Mouse (Mus musculus) thymus, adult 2 months (tissue): ENCODE results near the gene Cers3. TPM values are rescaled to one million over a fixed set of nuclear protein-coding genes. Genes with fewer than 3 reads are reported as not detected.

Experiments used
- DNase-seq: peaks from one replicate; pipeline ENCODE4 v3.0.0; 2021
- H3K27ac ChIP-seq: fragments of 200-500 bp; 2 replicates; pipeline ENCODE4 v1.5.1; 2012; ENCODE audit warnings: low read length, control low read depth; ENCODE audit not compliant: control insufficient read depth, insufficient read depth
- H3K27me3 ChIP-seq: fragments of 200-500 bp; 2 replicates; pipeline ENCODE4 v1.6.1; 2012; ENCODE audit warnings: mild to moderate bottlenecking, low read length, moderate library complexity, mixed read lengths; ENCODE audit not compliant: control insufficient read depth, insufficient read depth
- H3K36me3 ChIP-seq: fragments of 200-500 bp; 2 replicates; pipeline ENCODE4 v1.6.1; 2012; ENCODE audit warnings: mild to moderate bottlenecking, low read length, moderate library complexity; ENCODE audit not compliant: control insufficient read depth, insufficient read depth
- H3K4me1 ChIP-seq: fragments of 200-500 bp; replicated peaks from 2 replicates; pipeline ENCODE4 v1.6.1; 2012; ENCODE audit warnings: low read length; ENCODE audit not compliant: control insufficient read depth, insufficient read depth
- H3K4me3 ChIP-seq: fragments of 200-500 bp; 2 replicates; pipeline ENCODE4 v1.5.1; 2012; ENCODE audit warnings: mild to moderate bottlenecking, low read length, control low read depth, moderate library complexity; ENCODE audit not compliant: control insufficient read depth, insufficient read depth
- CTCF ChIP-seq: fragments of 200-500 bp; IDR thresholded peaks from 2 replicates; pipeline ENCODE4 v1.5.1; 2012; ENCODE audit warnings: mild to moderate bottlenecking, control low read depth, low read length, moderate library complexity, borderline replicate concordance; ENCODE audit not compliant: control insufficient read depth, poor library complexity, insufficient read depth; ENCODE audit errors: extremely low read depth
- POLR2A ChIP-seq: fragments of 200-500 bp; IDR thresholded peaks from 2 replicates; pipeline ENCODE4 v1.6.1; 2012; ENCODE audit warnings: mild to moderate bottlenecking, low read length, control low read depth, moderate library complexity; ENCODE audit not compliant: control insufficient read depth, poor library complexity, insufficient read depth; ENCODE audit errors: extremely low read depth
- WGBS: fragments of 180-500 bp; shearing (Covaris S2); methylation state at CpG from one replicate; pipeline ENCODE4 v1.1.7; 2018; 5-methylcytosine and 5-hydroxymethylcytosine counted together
- polyA plus RNA-seq: library from polyadenylated mRNA; depleted of rRNA; stranded (reverse); fragments of >200 nt; gene quantifications from 2 replicates; pipeline ENCODE4 v1.2.3, GENCODE M21; 2012

Cers3 gene
- polyA plus RNA-seq, 1 experiment, result 1.2 TPM

GRCm38 (mm10) chr7:66770706-66771105 is 27.4 kb downstream of the Cers3 start:
- Histone ChIP-seq H3K4me3 (no peak overlapping the region), H3K27me3 (no peaks in the 10 kb centered on the region), H3K36me3 (no peaks in the 10 kb centered on the region), H3K27ac (no peak overlapping the region), H3K4me1 (no peaks in the 10 kb centered on the region)
- TF ChIP-seq POLR2A, result no peak
- no peak for TF ChIP-seq CTCF
- DNase-seq, result no peak
- WGBS, result 61% methylated on average over 3 of the region's 3 CpGs

- no peak overlapping the region for H3K4me3 ChIP-seq
- no peaks in the 10 kb centered on the region for H3K36me3 ChIP-seq
- no peaks in the 10 kb centered on the region for H3K27me3 ChIP-seq
- TF ChIP-seq CTCF (no peak), POLR2A (no peak)
- H3K27ac ChIP-seq, result no peak overlapping the region
- no peak for DNase-seq
- H3K4me1 ChIP-seq, result no peaks in the 10 kb centered on the region
- WGBS, result 91% methylated on average over 6 of the region's 6 CpGs
These were observed 27.9 kb downstream of the Cers3 start for GRCm38 (mm10) chr7:66771252-66771651.

DNA sequence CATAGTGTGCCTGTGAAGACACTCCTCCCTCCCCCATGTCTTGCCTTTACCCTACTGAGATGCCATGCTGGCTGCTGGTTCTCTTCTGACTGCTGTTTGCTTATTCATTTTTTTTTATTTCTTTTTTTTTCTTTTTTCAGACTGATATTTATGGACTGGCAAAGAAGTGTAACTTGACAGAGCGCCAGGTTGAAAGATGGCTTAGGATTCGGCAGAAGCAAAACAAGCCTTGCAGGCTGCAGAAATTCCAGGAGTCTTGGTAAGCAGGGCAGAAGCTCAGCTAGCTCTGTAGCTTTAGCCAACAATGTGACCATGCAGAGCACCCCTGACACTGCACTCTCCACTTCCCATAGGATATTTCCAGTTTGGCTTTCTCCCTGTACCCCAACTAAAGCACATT is 36.1 kb downstream of the Cers3 start:
- Histone ChIP-seq H3K27me3 (no peaks in the 10 kb centered on the region), H3K4me1 (no peaks in the 10 kb centered on the region), H3K27ac (no peak overlapping the region), H3K4me3 (no peak overlapping the region), H3K36me3 (no peaks in the 10 kb centered on the region)
- DNase-seq, result no peak
- TF ChIP-seq CTCF (no peak), POLR2A (no peak)
- 88% methylated on average over 2 of the region's 2 CpGs for WGBS

- 66% methylated on average over 10 of the region's 10 CpGs for WGBS
- no peak for DNase-seq
- Histone ChIP-seq H3K36me3 (no peaks in the 10 kb centered on the region), H3K4me3 (no peak overlapping the region), H3K4me1 (no peaks in the 10 kb centered on the region), H3K27me3 (no peaks in the 10 kb centered on the region), H3K27ac (no peak overlapping the region)
- TF ChIP-seq CTCF (no peak), POLR2A (no peak)
These were observed 36.9 kb downstream of the Cers3 start for GRCm38 (mm10) chr7:66779944-66780942.

GRCm38 (mm10) chr7:66786476-66786875 is 43.2 kb downstream of the Cers3 start:
- Histone ChIP-seq H3K27ac (no peak overlapping the region), H3K4me3 (no peak overlapping the region), H3K36me3 (no peaks in the 10 kb centered on the region), H3K27me3 (no peaks in the 10 kb centered on the region), H3K4me1 (peaks cover 7% of the 10 kb centered on the region)
- 90% methylated on average over 3 of the region's 3 CpGs for WGBS
- no peak for TF ChIP-seq POLR2A
- TF ChIP-seq CTCF, result no peak
- no peak for DNase-seq

GRCm38 (mm10) chr7:66787816-66788215 is 44.5 kb downstream of the Cers3 start:
- TF ChIP-seq POLR2A (no peak), CTCF (no peak)
- 72% methylated on average over 2 of the region's 2 CpGs for WGBS
- no peak for DNase-seq
- no peaks in the 10 kb centered on the region for H3K27me3 ChIP-seq
- H3K4me3 ChIP-seq, result no peak overlapping the region
- no peaks in the 10 kb centered on the region for H3K36me3 ChIP-seq
- no peak overlapping the region for H3K27ac ChIP-seq
- peaks cover 7% of the 10 kb centered on the region for H3K4me1 ChIP-seq
